Mouse (Mus musculus): ENCODE data around the gene Hs6st1.
"Not testable (repeated sequence)": the region's sequence is repeated elsewhere in the genome, so short reads cannot be mapped to it uniquely, and the experiment has no call there.

Gene Hs6st1

GRCm38 (mm10) chr1:36068076-36068475 lies at the start of gene Hs6st1:
TSS of gene Hs6st1 (plus strand) at chr1:36068400.
- DNase-seq (ENCODE audit: low spot score in 2 of 2), result peak; percentile 88 to 93

GRCm38 (mm10) chr1:36018617-36019016 lies 49.6 kb upstream of the Hs6st1 start:
- no peak for DNase-seq (ENCODE audit: low spot score in 2 of 2)

GRCm38 (mm10) chr1:36019161-36019560 lies 49.0 kb upstream of the Hs6st1 start:
- DNase-seq (ENCODE audit: low spot score in 2 of 2), result no peak

- DNase-seq (ENCODE audit: low spot score in 2 of 2), result no peak
These were observed 47.9 kb upstream of the Hs6st1 start for GRCm38 (mm10) chr1:36020315-36020714.

GRCm38 (mm10) chr1:36030421-36030821 lies 37.8 kb upstream of the Hs6st1 start:
- DNase-seq (ENCODE audit: low spot score in 2 of 2), result peak; percentile 38 to 76

GRCm38 (mm10) chr1:36038769-36039168 lies 29.4 kb upstream of the Hs6st1 start:
- DNase-seq (ENCODE audit: low spot score in 2 of 2), result no peak

GRCm38 (mm10) chr1:36042072-36042471 lies 26.1 kb upstream of the Hs6st1 start:
- no peak for DNase-seq (ENCODE audit: low spot score in 2 of 2)

GRCm38 (mm10) chr1:36043793-36044192 lies 24.4 kb upstream of the Hs6st1 start:
- not testable (repeated sequence) for DNase-seq (ENCODE audit: low spot score in 2 of 2)

GRCm38 (mm10) chr1:36044288-36044687 lies 23.9 kb upstream of the Hs6st1 start:
- DNase-seq (ENCODE audit: low spot score in 2 of 2), result no peak

- no peak for DNase-seq (ENCODE audit: low spot score in 2 of 2)
These were observed 15.5 kb upstream of the Hs6st1 start for GRCm38 (mm10) chr1:36052672-36053071.

GRCm38 (mm10) chr1:36053566-36053965 lies 14.6 kb upstream of the Hs6st1 start:
- DNase-seq (ENCODE audit: low spot score in 2 of 2), result no peak

GRCm38 (mm10) chr1:36054182-36054966 lies 13.8 kb upstream of the Hs6st1 start:
- DNase-seq (ENCODE audit: low spot score in 2 of 2), result no peak

GRCm38 (mm10) chr1:36054967-36055357 lies 13.2 kb upstream of the Hs6st1 start:
- DNase-seq (ENCODE audit: low spot score in 2 of 2), result no peak

- DNase-seq (ENCODE audit: low spot score in 2 of 2), result no peak
These were observed 8.8 kb upstream of the Hs6st1 start for GRCm38 (mm10) chr1:36059351-36059750.

- peak; percentile 61 to 69 for DNase-seq (ENCODE audit: low spot score in 2 of 2)
These were observed 7.9 kb upstream of the Hs6st1 start for GRCm38 (mm10) chr1:36059959-36060953.

GRCm38 (mm10) chr1:36061211-36061915 lies 6.8 kb upstream of the Hs6st1 start:
- DNase-seq (ENCODE audit: low spot score in 2 of 2), result no peak

GRCm38 (mm10) chr1:36062088-36062805 lies 6.0 kb upstream of the Hs6st1 start:
- no peak for DNase-seq (ENCODE audit: low spot score in 2 of 2)

GRCm38 (mm10) chr1:36062826-36063640 lies 5.2 kb upstream of the Hs6st1 start:
- DNase-seq (ENCODE audit: low spot score in 2 of 2), result no peak

- no peak for DNase-seq (ENCODE audit: low spot score in 2 of 2)
These were observed 4.6 kb upstream of the Hs6st1 start for GRCm38 (mm10) chr1:36063641-36063955.

- DNase-seq (ENCODE audit: low spot score in 2 of 2), result no peak
These were observed 4.0 kb upstream of the Hs6st1 start for GRCm38 (mm10) chr1:36064223-36064622.

Measured in urinary bladder, postnatal 36 days (tissue).